Mouse (Mus musculus): ENCODE results near the gene 2310061I04Rik. TPM values are rescaled to one million over a fixed set of nuclear protein-coding genes. Genes with fewer than 3 reads are reported as not detected.
A peak's percentile ranks its signal among the peaks of the same experiment; 100 is the strongest.

Gene 2310061I04Rik
- polyA plus RNA-seq, 2 experiments = 20.7 to 53.9 TPM

DNA sequence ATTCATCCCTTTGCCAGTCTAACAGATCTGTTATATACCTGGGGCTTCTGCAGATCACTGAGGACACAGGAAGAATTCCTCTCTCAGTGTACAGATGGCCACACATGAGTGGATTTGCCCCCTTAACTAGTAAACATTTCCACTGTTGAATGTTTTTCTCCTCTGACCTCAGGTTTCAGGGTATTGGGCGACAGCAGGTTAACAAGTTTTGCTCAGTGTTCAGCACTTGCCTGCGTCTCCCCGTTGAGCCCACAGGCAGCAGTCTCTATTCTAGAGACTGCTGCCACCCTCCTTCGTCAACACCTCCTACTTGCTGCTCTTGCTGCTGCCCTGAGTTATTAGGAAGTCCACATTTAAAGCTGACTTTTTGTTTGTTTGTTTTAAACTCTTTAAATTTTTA lies 24.5 kb upstream of the 2310061I04Rik start:
- H3K9me3 ChIP-seq (ENCODE audit: control insufficient read depth, low read length) = no peaks in the 10 kb centered on the region
- H3K4me1 ChIP-seq (ENCODE audit: control insufficient read depth, insufficient read depth, low read length) = peaks cover 11% of the 10 kb centered on the region
- TF ChIP-seq POLR2A (IDR thresholded peaks at IDR 0.05; ENCODE audit: borderline replicate concordance, extremely low read depth, insufficient read depth, insufficient read length) = no peak
- no peak overlapping the region for H3K27ac ChIP-seq (replicated peaks; ENCODE audit: low read depth, low read length)
- H3K4me2 ChIP-seq (replicated peaks; ENCODE audit: low read depth, low read length, severe bottlenecking) = no peak overlapping the region
- ATAC-seq (ENCODE audit: low FRiP score, low read depth) = no peak
- no peak overlapping the region for H3K9ac ChIP-seq (ENCODE audit: low read depth, low read length, severe bottlenecking)
- no peaks in the 10 kb centered on the region for H3K27me3 ChIP-seq (ENCODE audit: control insufficient read depth, insufficient read depth, low read length)
- no peak overlapping the region for H3K4me3 ChIP-seq (replicated peaks; ENCODE audit: low read length)
- no peak for DNase-seq (ENCODE audit: low spot score)
- H3K36me3 ChIP-seq (ENCODE audit: control insufficient read depth, insufficient read depth, low read length) = peaks cover 63% of the 10 kb centered on the region
- 82% methylated on average over 4 of the region's 4 CpGs for WGBS

DNA sequence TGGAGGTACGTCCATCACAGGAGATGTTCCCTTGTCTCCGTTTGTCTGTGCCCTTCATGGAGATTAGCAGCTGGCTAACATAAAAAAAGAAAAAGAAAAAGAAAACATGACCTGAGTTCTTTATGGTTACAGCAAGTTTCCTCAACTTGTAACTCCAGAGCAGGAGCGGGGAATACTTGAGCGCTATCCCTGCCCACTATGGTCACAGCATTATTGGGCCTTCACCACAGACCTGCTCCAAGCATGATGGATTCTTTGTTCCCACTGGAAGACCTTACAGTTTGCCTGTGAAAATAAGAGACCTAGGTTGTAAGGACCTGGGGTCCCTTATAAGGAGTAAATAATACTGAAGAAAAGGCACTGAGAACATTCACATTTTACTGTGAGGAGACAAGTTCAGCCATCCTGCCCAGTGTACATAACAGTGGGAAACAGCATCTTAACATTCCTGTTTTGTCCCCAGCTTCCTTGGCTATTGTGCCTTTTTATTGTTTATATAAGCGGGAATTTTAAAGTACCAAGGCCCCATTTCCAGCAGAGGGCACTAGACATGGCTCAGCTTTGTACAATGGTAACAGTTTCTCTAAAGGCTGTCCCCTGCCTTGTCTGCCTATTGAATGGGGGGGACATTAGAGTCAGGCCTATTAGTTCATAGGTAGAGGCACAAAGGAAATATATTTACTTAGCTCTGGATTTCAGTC lies 23.8 kb upstream of the 2310061I04Rik start:
- Histone ChIP-seq H3K9ac (ENCODE audit: low read depth, low read length, severe bottlenecking) (no peak overlapping the region), H3K9me3 (ENCODE audit: control insufficient read depth, low read length) (no peaks in the 10 kb centered on the region), H3K27me3 (ENCODE audit: control insufficient read depth, insufficient read depth, low read length) (no peaks in the 10 kb centered on the region), H3K27ac (replicated peaks; ENCODE audit: low read depth, low read length) (peak overlapping the region; percentile 26; the same call in 1 of the 2 replicates), H3K36me3 (ENCODE audit: control insufficient read depth, insufficient read depth, low read length) (peaks cover 56% of the 10 kb centered on the region), H3K4me3 (replicated peaks; ENCODE audit: low read length) (no peak overlapping the region), H3K4me2 (replicated peaks; ENCODE audit: low read depth, low read length, severe bottlenecking) (no peak overlapping the region), H3K4me1 (ENCODE audit: control insufficient read depth, insufficient read depth, low read length) (peaks cover 11% of the 10 kb centered on the region)
- WGBS = 74% methylated on average over 5 of the region's 5 CpGs
- DNase-seq (ENCODE audit: low spot score) (peak; percentile 68), ATAC-seq (ENCODE audit: low FRiP score, low read depth) (no peak)
- no peak for TF ChIP-seq POLR2A (IDR thresholded peaks at IDR 0.05; ENCODE audit: borderline replicate concordance, extremely low read depth, insufficient read depth, insufficient read length)

DNA sequence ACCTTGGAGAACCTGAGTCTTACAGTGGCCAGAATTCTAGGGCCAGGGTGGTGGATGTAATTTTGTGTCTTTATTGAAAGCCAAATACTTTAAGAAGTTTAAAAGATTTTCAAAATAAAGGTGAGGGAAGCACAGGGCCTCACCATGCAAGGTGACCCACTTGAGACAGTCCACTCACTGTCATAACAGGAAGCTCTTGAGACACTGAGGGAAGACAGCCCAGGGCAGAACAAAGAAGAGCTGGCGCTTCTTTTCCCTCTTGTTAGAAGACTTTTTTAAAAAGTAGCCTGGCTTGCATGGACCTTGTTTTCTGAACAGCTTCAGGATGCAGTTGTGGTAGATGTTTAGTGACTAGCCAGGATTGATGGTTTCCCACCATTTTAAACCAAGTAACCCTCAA lies 23.2 kb upstream of the 2310061I04Rik start:
- WGBS = 88% methylated on average over 1 of the region's 1 CpGs
- DNase-seq (ENCODE audit: low spot score) (no peak), ATAC-seq (ENCODE audit: low FRiP score, low read depth) (no peak)
- peaks cover 14% of the 10 kb centered on the region for H3K4me1 ChIP-seq (ENCODE audit: control insufficient read depth, insufficient read depth, low read length)
- H3K9ac ChIP-seq (ENCODE audit: low read depth, low read length, severe bottlenecking) = no peak overlapping the region
- TF ChIP-seq POLR2A (IDR thresholded peaks at IDR 0.05; ENCODE audit: borderline replicate concordance, extremely low read depth, insufficient read depth, insufficient read length) = 0 out of 2 replicates have a peak, but pooled peaks have one; percentile 22
- no peak overlapping the region for H3K4me3 ChIP-seq (replicated peaks; ENCODE audit: low read length)
- H3K27me3 ChIP-seq (ENCODE audit: control insufficient read depth, insufficient read depth, low read length) = no peaks in the 10 kb centered on the region
- H3K36me3 ChIP-seq (ENCODE audit: control insufficient read depth, insufficient read depth, low read length) = peaks cover 51% of the 10 kb centered on the region
- peak overlapping the region; percentile 77; the same call in 1 of the 2 replicates for H3K4me2 ChIP-seq (replicated peaks; ENCODE audit: low read depth, low read length, severe bottlenecking)
- H3K9me3 ChIP-seq (ENCODE audit: control insufficient read depth, low read length) = no peaks in the 10 kb centered on the region
- peak overlapping the region; percentile 70 for H3K27ac ChIP-seq (replicated peaks; ENCODE audit: low read depth, low read length)

DNA sequence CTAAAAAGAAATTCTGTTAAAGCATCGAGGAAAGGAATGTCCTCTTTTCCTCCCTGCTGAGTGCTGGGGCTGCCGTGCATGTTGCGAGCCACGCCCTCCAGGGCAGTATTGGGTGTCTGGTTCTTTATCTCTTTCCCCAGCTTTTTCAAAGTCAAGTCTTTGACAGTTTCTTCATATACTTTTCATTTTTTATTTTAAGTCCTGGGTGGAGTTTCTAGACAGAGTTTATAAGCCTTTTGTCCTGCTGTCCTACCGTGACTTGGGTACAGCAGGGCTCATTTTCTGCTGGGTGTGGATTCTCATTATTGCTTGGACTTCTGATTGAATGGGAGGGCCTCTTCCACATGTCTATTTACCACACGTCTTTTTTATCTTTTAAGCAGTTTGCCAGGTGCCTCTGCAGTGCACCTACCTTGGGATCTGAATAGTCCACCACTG lies 22.7 kb upstream of the 2310061I04Rik start:
- ATAC-seq (ENCODE audit: low FRiP score, low read depth) = no peak
- 0 out of 2 replicates have a peak, but pooled peaks have one; percentile 1 for TF ChIP-seq POLR2A (IDR thresholded peaks at IDR 0.05; ENCODE audit: borderline replicate concordance, extremely low read depth, insufficient read depth, insufficient read length)
- H3K27ac ChIP-seq (replicated peaks; ENCODE audit: low read depth, low read length) = peak overlapping the region; percentile 70; the same call in 1 of the 2 replicates
- no peaks in the 10 kb centered on the region for H3K27me3 ChIP-seq (ENCODE audit: control insufficient read depth, insufficient read depth, low read length)
- H3K4me2 ChIP-seq (replicated peaks; ENCODE audit: low read depth, low read length, severe bottlenecking) = peak overlapping the region; percentile 77
- DNase-seq (ENCODE audit: low spot score) = no peak
- H3K9ac ChIP-seq (ENCODE audit: low read depth, low read length, severe bottlenecking) = peak overlapping the region; percentile 52
- H3K36me3 ChIP-seq (ENCODE audit: control insufficient read depth, insufficient read depth, low read length) = peaks cover 46% of the 10 kb centered on the region
- WGBS = 44% methylated on average over 6 of the region's 6 CpGs
- H3K4me1 ChIP-seq (ENCODE audit: control insufficient read depth, insufficient read depth, low read length) = peaks cover 17% of the 10 kb centered on the region
- H3K9me3 ChIP-seq (ENCODE audit: control insufficient read depth, low read length) = no peaks in the 10 kb centered on the region
- peak overlapping the region; percentile 74; the same call in 1 of the 2 replicates for H3K4me3 ChIP-seq (replicated peaks; ENCODE audit: low read length)

DNA sequence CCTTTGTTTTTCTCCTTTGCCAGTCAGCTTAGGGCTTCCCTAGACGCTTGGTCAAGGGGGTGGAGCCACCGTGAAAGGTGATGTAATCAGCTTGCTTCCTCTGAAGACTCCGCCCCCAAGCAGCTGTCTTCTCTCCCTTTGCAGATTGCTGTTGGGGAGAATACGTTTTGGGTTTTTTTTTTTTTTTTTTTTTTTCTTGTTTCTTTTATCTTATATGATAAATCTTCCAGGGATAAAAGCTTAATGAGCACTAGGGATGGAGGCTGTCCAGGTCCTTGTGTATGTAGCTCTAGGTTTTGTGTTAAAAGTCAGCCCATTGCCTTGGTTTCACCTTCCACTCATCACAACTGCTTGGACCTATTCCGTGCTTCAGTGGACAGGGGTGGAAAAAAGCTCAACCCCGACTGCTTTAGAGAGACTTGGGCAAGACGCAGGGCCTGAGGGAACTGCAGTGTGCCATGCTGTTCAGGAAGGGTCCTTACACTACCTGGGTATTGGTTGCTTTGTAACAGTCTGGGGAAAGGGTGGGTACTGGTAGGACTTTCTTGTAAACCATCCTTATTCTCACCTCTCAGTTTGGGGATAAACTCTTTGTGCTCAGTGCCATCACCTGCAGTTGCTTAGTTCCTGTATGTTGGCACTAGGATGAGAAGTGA lies 22.0 kb upstream of the 2310061I04Rik start:
- ATAC-seq (ENCODE audit: low FRiP score, low read depth) (peak; percentile 42; the same call in 1 of the 2 replicates), DNase-seq (ENCODE audit: low spot score) (peak; percentile 99)
- H3K4me1 ChIP-seq (ENCODE audit: control insufficient read depth, insufficient read depth, low read length) = peaks cover 17% of the 10 kb centered on the region
- peak overlapping the region; percentile 97 for H3K27ac ChIP-seq (replicated peaks; ENCODE audit: low read depth, low read length)
- TF ChIP-seq POLR2A (IDR thresholded peaks at IDR 0.05; ENCODE audit: borderline replicate concordance, extremely low read depth, insufficient read depth, insufficient read length) = 0 out of 2 replicates have a peak, but pooled peaks have one; percentile 32
- no peaks in the 10 kb centered on the region for H3K9me3 ChIP-seq (ENCODE audit: control insufficient read depth, low read length)
- H3K36me3 ChIP-seq (ENCODE audit: control insufficient read depth, insufficient read depth, low read length) = peaks cover 39% of the 10 kb centered on the region
- 18% methylated on average over 7 of the region's 7 CpGs for whole genome bisulfite sequencing
- peak overlapping the region; percentile 77 for H3K4me2 ChIP-seq (replicated peaks; ENCODE audit: low read depth, low read length, severe bottlenecking)
- peak overlapping the region; percentile 74 for H3K4me3 ChIP-seq (replicated peaks; ENCODE audit: low read length)
- H3K27me3 ChIP-seq (ENCODE audit: control insufficient read depth, insufficient read depth, low read length) = no peaks in the 10 kb centered on the region
- peak overlapping the region; percentile 98 for H3K9ac ChIP-seq (ENCODE audit: low read depth, low read length, severe bottlenecking)
